In the genomic region with DNA sequence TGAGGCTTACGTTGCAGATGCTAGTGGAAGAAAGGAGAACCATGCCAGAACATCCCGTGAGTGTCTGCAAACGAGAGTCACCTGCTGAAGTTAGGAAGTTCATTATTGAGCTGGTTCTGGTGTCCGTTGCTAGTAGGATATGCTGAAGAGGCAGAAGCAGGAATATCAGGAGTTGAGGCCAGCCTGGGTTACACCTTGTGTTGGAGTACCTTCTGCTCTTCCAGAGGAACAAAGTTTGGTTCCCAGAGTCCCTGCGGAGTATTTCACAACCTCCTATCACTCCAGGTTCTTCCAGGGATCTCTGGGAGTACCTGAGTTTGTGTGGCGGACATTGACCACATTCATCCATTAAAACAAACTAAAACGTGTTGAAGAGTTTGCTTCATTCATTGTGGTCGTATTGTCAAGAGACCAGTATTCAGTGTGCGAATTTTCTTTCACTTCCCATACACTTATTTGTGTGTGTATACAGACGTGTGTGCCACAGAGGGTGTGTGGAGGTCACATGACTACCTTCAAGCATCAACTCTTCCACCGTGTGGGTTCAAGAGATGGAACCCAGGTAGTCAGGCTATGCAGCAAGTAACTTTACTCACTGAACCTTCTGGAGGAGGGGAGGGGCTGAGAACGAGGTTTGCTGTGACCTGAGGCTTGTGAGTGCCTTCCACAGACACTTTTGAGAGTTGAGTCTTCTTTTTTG, we compare ENCODE assay signal across 8 mouse cellular contexts. TPM values are rescaled to one million over a fixed set of nuclear protein-coding genes. Genes with fewer than 3 reads are reported as not detected.
DNase-seq lines count a peak whose midpoint lies in the region; ATAC-seq and TF ChIP-seq lines count a peak whose summit lies in the region.

No protein-coding gene starts in this region.

- H3K27ac ChIP-seq in liver, embryonic 14.5 days: peak overlapping the region; percentile 58

- H3K9ac ChIP-seq in liver, embryonic 14.5 days (replicated peaks): peak overlapping the region; percentile 89

- H3K27me3 ChIP-seq in erythroblast, embryonic 14.5 days (ENCODE audit: control insufficient read depth): no peaks in the 10 kb centered on the region
- H3K27me3 ChIP-seq in liver, embryonic 14.5 days (ENCODE audit: control insufficient read depth, insufficient read depth, low read length): no peaks in the 10 kb centered on the region

- DNase-seq in thymus, postnatal 0 days (ENCODE audit: low spot score): peak; percentile 19
- no peak for DNase-seq in thymus, postnatal 14 days
- no peak for DNase-seq in liver, embryonic 14.5 days (ENCODE audit: low read depth in 3 of 3, low spot score in 3 of 3)
- DNase-seq in MN1 (ENCODE audit: low spot score): no peak
- DNase-seq in adrenal gland, postnatal 25 days: no peak
- DNase-seq in right cerebral cortex, postnatal 4 days: no peak

- no peak for TF ChIP-seq CTCF in liver, embryonic 14.5 days (IDR thresholded peaks at IDR 0.05; ENCODE audit: low read depth)

- peaks cover 74% of the 10 kb centered on the region for H3K4me1 ChIP-seq in erythroblast, embryonic 14.5 days (ENCODE audit: control insufficient read depth)
- H3K4me1 ChIP-seq in liver, embryonic 14.5 days (replicated peaks; ENCODE audit: control insufficient read depth in 2 of 2, insufficient read depth in 2 of 2, low read length in 1 of 2): peaks cover 14 to 29% of the 10 kb centered on the region in 2 experiments

- no peak for TF ChIP-seq EP300 in liver, embryonic 14.5 days (IDR thresholded peaks at IDR 0.05; ENCODE audit: low read depth)

- no peak for ATAC-seq in erythroblast, adult 5-6 weeks (replicated peaks; ENCODE audit: low FRiP score, poor library complexity, severe bottlenecking)
- ATAC-seq in liver, embryonic 14.5 days (ENCODE audit: insufficient read depth): no peak

- H3K4me2 ChIP-seq in liver, embryonic 14.5 days (ENCODE audit: low read depth): peak overlapping the region; percentile 94

- peak overlapping the region; percentile 84 for H3K4me3 ChIP-seq in erythroblast, embryonic 14.5 days (replicated peaks)
- peak overlapping the region; percentile 85 to 94 for H3K4me3 ChIP-seq in liver, embryonic 14.5 days (ENCODE audit: insufficient read depth in 1 of 2, low read depth in 2 of 2, low read length in 2 of 2)

- 32% methylated on average over 12 of the region's 12 CpGs for WGBS in liver, embryonic 14.5 days (ENCODE audit: insufficient replicate concordance)

- H3K36me3 ChIP-seq in erythroblast, embryonic 14.5 days (ENCODE audit: control insufficient read depth): peaks cover 36% of the 10 kb centered on the region
- H3K36me3 ChIP-seq in liver, embryonic 14.5 days (replicated peaks; ENCODE audit: control insufficient read depth, insufficient read depth, low read depth): peaks cover 28% of the 10 kb centered on the region

- H3K9me3 ChIP-seq in erythroblast, embryonic 14.5 days (ENCODE audit: control insufficient read depth, low read length): no peaks in the 10 kb centered on the region
- no peaks in the 10 kb centered on the region for H3K9me3 ChIP-seq in liver, embryonic 14.5 days (ENCODE audit: control insufficient read depth, low read length)

RNA-seq across cellular contexts. Expression of a gene that starts 6.6 kb away (rescaled TPM):
- 124 and 135 TPM in 2 replicates for polyA plus RNA-seq in erythroblast, embryonic 14.5 days (2012)
- 365 and 373 TPM in 2 replicates for total RNA-seq in erythroblast, adult 5-6 weeks (2015; ENCODE audit: low replicate concordance)
- total RNA-seq in erythroblast, adult 5-6 weeks (2017; ENCODE audit: low replicate concordance): 312 and 351 TPM in 2 replicates
- 877 and 894 TPM in 2 replicates for polyA plus RNA-seq in thymus, postnatal 0 days (2015; fragmentation: Nextera tagmentation; extraction: Ambion mirVana)
- 248 and 556 TPM in 2 replicates for polyA plus RNA-seq in liver, embryonic 14.5 days (2012; rRNA removed)
- polyA plus RNA-seq in liver, embryonic 14.5 days (2014; fragmentation: Nextera tagmentation; extraction: Ambion mirVana): 571 and 586 TPM in 2 replicates
- total RNA-seq in adrenal gland, postnatal 25 days (2021): 492 and 528 TPM in 2 replicates

RNA-seq across cellular contexts. Expression of a gene that starts 38.2 kb away (rescaled TPM):
- 0.03 TPM in 1 of 2 replicates, not detected in the other for polyA plus RNA-seq in erythroblast, embryonic 14.5 days (2012)
- total RNA-seq in erythroblast, adult 5-6 weeks (2015; ENCODE audit: low replicate concordance): 0.63 TPM in 1 of 2 replicates, not detected in the other
- 0.17 TPM in 1 of 2 replicates, not detected in the other for total RNA-seq in erythroblast, adult 5-6 weeks (2017; ENCODE audit: low replicate concordance)
- 0.24 and 0.34 TPM in 2 replicates for polyA plus RNA-seq in thymus, postnatal 0 days (2015; fragmentation: Nextera tagmentation; extraction: Ambion mirVana)
- 0.01 and 0.02 TPM in 2 replicates for polyA plus RNA-seq in liver, embryonic 14.5 days (2012; rRNA removed)
- polyA plus RNA-seq in liver, embryonic 14.5 days (2014; fragmentation: Nextera tagmentation; extraction: Ambion mirVana): not detected in 2 replicates
- 1.8 and 2.3 TPM in 2 replicates for total RNA-seq in adrenal gland, postnatal 25 days (2021)
